Mouse (Mus musculus) cortical plate, adult 2 months (tissue): ENCODE results near the gene Ints11. TPM values are rescaled to one million over a fixed set of nuclear protein-coding genes. Genes with fewer than 3 reads are reported as not detected.
A peak's percentile ranks its signal among the peaks of the same experiment; 100 is the strongest.

Experiments
- H3K27ac ChIP-seq: fragments of 200-500 bp; 2 replicates; pipeline ENCODE4 v1.5.1; 2012; ENCODE audit warnings: low read length, control low read depth, inconsistent platforms; ENCODE audit not compliant: insufficient read depth
- H3K4me1 ChIP-seq: fragments of 200-500 bp; 2 replicates; pipeline ENCODE4 v1.6.1; 2011; ENCODE audit warnings: low read length; ENCODE audit not compliant: control insufficient read depth, insufficient read depth
- H3K4me3 ChIP-seq: fragments of 200-500 bp; 2 replicates; pipeline ENCODE4 v1.5.1; 2011; ENCODE audit warnings: mild to moderate bottlenecking, low read length, control low read depth; ENCODE audit not compliant: insufficient read depth
- CTCF ChIP-seq: fragments of 200-500 bp; IDR thresholded peaks from 2 replicates; pipeline ENCODE4 v1.5.1; 2011; ENCODE audit warnings: mild to moderate bottlenecking, control low read depth, low read length; ENCODE audit not compliant: insufficient read depth; ENCODE audit errors: extremely low read depth
- POLR2A ChIP-seq: fragments of 200-500 bp; IDR thresholded peaks from 2 replicates; pipeline ENCODE4 v1.6.1; 2011; ENCODE audit warnings: mild to moderate bottlenecking, low read length, control low read depth; ENCODE audit not compliant: insufficient read depth; ENCODE audit errors: extremely low read depth
- polyA plus RNA-seq: library from polyadenylated mRNA; depleted of rRNA; stranded (reverse); fragments of >200 nt; gene quantifications from 2 replicates; pipeline ENCODE4 v1.2.3, GENCODE M21; 2012

Gene Ints11
- polyA plus RNA-seq, 1 experiment, result 39.4 TPM

DNA sequence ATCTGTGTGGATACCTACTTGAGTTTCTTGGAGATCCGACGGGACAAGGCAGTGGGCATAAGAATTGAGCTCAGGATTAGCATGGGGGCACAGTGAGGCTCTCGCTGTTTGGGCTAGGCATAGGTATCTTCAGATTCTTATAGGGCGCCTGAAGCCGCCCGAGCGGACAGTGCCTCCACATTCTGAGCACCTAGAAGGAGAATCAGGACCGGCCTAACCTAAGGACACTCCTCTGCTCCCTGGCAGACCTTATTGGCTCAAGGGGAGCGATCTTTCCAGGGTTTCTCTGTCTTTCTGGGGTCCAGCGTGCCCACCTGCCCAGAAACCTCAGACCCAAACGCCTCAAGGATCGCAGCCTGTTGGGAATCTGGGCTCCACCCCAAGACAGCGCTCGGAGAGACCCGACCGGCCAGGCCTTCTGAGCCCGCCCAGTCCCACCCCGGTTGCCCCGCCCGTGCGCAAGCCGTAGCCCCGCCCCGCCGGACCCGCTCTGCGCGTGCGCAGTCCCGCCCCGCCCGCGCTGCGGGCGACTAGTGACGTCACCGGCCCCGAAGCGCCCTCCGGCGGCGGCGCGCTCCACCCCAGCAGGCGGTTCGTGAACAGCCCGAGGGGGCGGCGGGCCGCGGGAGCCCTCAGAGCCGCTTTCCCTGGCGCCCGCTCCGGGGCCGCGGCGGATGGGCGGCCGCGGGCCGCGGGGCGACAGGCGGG is 22.3 kb upstream of the Ints11 start, which contains the start of gene Dvl1:
Gene Dvl1, plus strand, starts transcription at position 532 of the 708 bp plus-strand sequence.
- Histone ChIP-seq H3K4me1 (peaks cover 18% of the 10 kb centered on the region), H3K4me3 (peak within 1 kb of the TSS; percentile 97), H3K27ac (peak within 1 kb of the TSS; percentile 66)
- TF ChIP-seq CTCF, result no peak
- peak; percentile 81; the same call in 1 of the 2 replicates for TF ChIP-seq POLR2A

DNA sequence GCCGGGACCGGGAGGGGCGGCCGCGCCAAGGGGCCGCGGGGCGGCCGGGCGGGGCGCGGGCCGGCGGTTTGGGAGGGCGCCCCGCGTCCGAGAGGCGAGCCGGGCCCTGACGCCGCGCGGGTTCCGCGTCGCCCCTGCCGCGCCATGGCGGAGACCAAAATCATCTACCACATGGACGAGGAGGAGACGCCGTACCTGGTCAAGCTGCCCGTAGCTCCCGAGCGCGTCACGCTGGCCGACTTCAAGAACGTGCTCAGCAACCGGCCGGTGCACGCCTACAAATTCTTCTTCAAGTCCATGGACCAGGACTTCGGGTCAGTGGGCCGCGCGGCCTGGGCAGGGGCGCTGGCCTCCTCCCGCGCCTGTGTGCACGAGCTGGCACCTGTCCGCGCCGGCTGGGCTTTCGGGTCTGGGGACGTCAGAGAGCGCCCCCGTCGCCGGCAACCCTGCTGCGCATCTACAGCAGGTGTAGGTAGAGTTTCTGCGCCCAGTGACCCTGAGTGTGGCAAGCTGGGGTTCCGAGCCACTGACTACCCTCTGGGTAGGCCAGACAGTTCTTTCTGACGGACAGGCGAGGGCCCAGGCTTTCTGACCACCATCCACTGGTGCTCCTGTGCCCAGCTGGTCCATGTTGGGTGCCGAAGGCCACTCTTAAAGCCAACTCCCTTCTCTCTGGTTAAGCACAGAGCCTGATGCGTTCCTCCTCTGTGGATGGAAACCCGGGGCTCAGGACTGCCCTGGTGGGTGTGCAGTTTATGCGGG is 21.6 kb upstream of the Ints11 start:
- TF ChIP-seq POLR2A, result no peak
- no peak for TF ChIP-seq CTCF
- peaks cover 18% of the 10 kb centered on the region for H3K4me1 ChIP-seq

DNA sequence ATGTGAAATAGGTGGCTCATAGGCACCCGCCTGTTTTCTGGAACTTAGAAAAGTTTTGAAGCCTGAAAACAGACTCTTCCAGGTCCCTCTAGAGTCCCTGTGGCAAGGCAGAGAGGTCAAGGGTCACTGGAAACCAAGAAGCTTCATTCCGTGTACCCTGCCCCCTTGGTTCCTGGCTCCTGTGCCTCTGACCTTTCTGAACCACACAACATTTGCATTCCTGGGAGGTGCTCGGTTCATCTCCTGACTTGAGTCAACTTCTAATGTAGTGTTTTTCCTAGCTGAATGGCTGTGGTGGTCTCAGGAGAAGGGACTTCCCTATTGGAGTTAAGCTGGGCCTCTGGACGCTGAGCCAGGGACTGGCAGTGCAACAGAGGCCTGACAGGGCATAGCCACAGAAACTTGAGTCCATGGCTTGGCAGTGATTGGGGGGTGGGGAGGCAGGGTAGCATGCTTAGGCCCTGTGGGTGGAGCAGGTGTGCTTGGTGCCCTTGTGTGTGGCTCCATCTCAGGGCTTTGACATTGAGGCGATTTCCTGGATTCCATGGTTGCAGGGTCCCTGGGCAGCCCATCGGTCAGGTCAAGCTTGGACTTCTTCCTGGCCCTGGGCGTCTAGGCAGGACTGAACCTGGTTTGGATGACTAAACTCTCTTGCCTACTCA is 20.8 kb upstream of the Ints11 start:
- no peak for TF ChIP-seq POLR2A
- no peak overlapping the region for H3K27ac ChIP-seq
- H3K4me3 ChIP-seq, result peak overlapping the region; percentile 97
- peaks cover 18% of the 10 kb centered on the region for H3K4me1 ChIP-seq

More for the DNA sequence above, 21.6 kb upstream of the Ints11 start:
- H3K27ac ChIP-seq, result 0 out of 2 replicates have a peak overlapping the region, but pooled peaks have one; percentile 23
- H3K4me3 ChIP-seq, result peak overlapping the region; percentile 97

DNA sequence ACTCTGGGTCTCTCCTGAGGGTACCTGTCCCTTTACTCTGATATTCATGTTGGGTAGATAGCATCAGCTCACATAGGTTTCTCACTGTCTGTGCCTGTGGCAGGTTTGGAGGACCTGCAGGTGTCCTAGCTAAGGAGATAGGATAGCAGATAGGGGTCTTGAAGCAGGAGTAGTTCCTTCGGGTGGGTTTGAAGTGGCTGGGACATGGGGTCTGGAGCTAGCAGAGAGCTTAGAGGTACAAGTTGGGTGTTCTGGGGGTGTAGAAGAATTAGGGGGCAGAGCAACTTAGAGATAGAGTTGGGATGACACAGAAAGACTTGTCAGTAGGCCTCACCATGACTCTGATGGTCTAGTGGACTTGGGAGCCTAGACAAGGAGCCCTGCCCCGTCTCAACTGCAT is 20.0 kb upstream of the Ints11 start:
- TF ChIP-seq CTCF, result no peak
- no peak for TF ChIP-seq POLR2A
- H3K4me1 ChIP-seq, result peaks cover 18% of the 10 kb centered on the region
- no peak overlapping the region for H3K27ac ChIP-seq
- H3K4me3 ChIP-seq, result no peak overlapping the region

DNA sequence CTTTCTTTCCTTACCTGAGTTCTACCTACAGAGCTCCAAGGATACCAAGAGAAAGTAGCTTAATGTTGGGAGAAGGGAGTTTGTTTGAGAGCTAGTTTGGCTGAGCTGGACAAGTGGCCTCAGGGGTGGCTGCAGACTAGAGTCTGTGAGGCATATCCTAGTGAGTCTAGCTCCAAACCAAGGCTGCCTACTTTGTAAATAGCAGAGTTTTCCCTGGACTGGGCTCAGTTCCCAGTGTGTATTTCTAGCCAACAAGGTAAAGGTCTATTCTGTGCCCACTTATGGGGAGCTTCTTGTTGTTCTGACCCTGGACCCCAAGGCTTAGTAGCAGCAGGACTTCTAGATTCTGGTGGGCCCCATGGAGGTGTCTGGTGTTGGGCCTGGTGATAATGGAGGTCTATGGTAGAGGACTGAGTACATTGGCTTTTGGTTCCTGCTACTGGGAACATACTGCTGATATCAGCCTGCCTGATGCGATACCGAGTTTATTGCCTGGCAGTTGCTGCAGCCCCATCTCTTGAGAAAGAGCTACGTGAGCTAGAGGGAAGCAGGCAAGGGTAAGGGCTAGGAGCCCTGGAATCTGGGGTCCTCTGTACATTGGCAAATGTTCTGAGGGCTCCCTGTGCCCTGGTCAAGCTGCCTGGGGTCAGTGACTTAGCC is 19.4 kb upstream of the Ints11 start:
- Histone ChIP-seq H3K4me3 (no peak overlapping the region), H3K4me1 (peaks cover 18% of the 10 kb centered on the region), H3K27ac (no peak overlapping the region)
- TF ChIP-seq POLR2A (no peak), CTCF (no peak)

DNA sequence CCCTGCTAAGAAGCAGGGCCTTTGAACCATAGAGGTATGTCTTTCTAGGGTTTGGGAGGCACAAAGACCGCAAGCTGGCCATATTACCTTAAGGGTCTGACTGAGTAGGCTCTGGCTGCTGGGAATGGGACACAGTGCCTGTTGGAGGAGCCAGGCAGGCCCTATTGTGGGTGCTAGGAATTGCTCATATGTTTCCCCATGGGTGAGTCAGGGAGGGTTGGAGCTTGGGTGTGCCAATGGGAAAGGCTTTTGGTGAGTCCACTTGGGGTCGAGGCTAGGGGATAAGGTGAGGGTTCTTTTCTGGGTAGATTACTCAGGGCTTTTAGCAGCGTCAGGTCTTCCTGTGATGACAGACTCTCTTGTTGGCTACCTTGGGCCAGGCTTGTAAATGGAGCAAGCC is 18.0 kb upstream of the Ints11 start:
- no peak overlapping the region for H3K27ac ChIP-seq
- H3K4me3 ChIP-seq, result no peak overlapping the region
- TF ChIP-seq POLR2A (no peak), CTCF (no peak)
- peaks cover 18% of the 10 kb centered on the region for H3K4me1 ChIP-seq

DNA sequence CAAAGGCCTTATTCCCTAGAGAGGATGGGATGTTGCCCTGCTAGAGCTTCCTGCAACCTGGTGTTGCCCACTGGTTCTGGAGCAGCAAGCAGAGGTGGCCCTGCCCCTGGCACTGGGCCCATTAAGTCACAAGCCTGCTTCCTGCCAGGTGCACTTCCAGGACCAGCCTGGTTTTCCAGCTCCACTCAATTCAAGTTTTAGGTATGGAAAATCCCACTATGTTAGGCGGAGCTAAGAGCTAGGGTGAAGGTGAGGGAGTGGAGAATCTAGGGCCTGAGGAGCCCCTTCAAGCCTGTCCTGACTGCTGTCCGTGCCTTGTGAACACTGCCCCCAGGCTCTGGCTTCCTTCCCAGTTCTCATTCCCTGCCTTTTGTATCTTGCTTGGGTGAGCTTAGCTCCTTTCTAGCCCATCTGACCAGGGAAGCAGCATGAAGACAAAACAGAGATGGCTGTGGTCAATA is 17.4 kb upstream of the Ints11 start:
- Histone ChIP-seq H3K4me3 (no peak overlapping the region), H3K4me1 (peaks cover 15% of the 10 kb centered on the region), H3K27ac (no peak overlapping the region)
- TF ChIP-seq POLR2A (no peak), CTCF (no peak)

DNA sequence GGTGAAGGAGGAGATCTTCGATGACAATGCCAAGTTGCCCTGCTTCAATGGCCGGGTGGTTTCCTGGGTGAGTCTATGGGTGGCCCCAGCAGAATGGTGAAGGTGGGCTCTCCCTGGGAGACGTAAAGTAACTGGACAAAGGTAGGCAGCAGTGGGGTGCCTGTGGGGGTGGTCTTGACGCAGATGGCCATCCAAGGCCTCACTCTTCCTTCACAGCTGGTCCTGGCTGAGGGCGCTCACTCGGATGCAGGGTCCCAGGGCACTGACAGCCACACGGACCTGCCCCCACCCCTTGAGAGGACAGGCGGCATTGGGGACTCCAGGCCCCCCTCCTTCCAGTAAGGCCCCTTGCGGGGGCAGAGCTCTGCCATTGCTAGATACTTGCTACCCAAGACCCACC is 15.9 kb upstream of the Ints11 start:
- H3K4me3 ChIP-seq, result no peak overlapping the region
- peaks cover 13% of the 10 kb centered on the region for H3K4me1 ChIP-seq
- no peak overlapping the region for H3K27ac ChIP-seq
- no peak for TF ChIP-seq POLR2A
- TF ChIP-seq CTCF, result no peak

DNA sequence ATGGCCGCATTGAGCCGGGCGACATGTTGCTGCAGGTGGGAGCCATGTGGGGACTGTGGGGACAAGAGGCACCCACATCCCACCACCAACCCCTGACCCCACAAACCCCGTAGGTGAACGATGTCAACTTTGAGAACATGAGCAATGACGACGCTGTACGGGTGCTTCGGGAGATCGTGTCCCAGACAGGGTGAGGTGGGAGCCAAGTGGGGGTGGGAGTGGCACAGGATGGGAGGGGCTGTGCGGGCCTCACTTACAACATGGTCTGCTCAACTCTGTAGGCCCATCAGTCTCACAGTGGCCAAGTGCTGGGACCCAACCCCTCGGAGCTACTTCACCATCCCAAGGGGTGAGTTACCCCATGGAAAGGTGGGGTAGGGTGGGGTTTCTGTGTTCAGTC is 14.4 kb upstream of the Ints11 start:
- Histone ChIP-seq H3K4me3 (no peak overlapping the region), H3K4me1 (peaks cover 3% of the 10 kb centered on the region), H3K27ac (no peak overlapping the region)
- TF ChIP-seq POLR2A (no peak), CTCF (no peak)
